Mouse (Mus musculus): Measurements from ENCODE around the gene Vrtn. TPM values are rescaled to one million over a fixed set of nuclear protein-coding genes. Genes with fewer than 3 reads are reported as not detected.

Gene Vrtn
- total RNA-seq (2023) = not detected

GRCm38 (mm10) chr12:84640654-84641053, at the start of gene Vrtn:
TSS of gene Vrtn (plus strand) at chr12:84641019.

GRCm38 (mm10) chr12:84616977-84617630, 23.7 kb upstream of the Vrtn start, which contains the start of gene Abcd4:
TSS of gene Abcd4 (minus strand) at chr12:84617413.

GRCm38 (mm10) chr12:84698319-84699081, 57.7 kb downstream of the Vrtn start, which contains the start of gene Syndig1l:
TSS of gene Syndig1l (minus strand) at chr12:84698831.

Other genes with a start within 250 kb of the Vrtn start
- gene Entpd5, start 232.0 kb upstream of the Vrtn start, total RNA-seq (2023) = 10 to 100 TPM; 40.1 to 47.5 TPM
- gene Bbof1, start 231.9 kb upstream of the Vrtn start, total RNA-seq (2023) = 1 to 10 TPM; 1.5 to 1.9 TPM
- gene Rnf113a2, start 223.8 kb upstream of the Vrtn start, total RNA-seq (2023) = 10 to 100 TPM; 34.9 to 37.8 TPM
- 10 to 100 TPM; 10.8 to 12.8 TPM for gene Aldh6a1, start 190.0 kb upstream of the Vrtn start, total RNA-seq (2023)
- 10 to 100 TPM; 18.6 to 19.0 TPM for gene Lin52, start 189.6 kb upstream of the Vrtn start, total RNA-seq (2023)
- not detected for gene Vsx2, start 71.3 kb upstream of the Vrtn start, total RNA-seq (2023)
- 10 to 100 TPM; 20.1 to 20.7 TPM for gene Abcd4, start 23.6 kb upstream of the Vrtn start, total RNA-seq (2023)
- gene Syndig1l, start 57.8 kb downstream of the Vrtn start, total RNA-seq (2023) = not detected
- gene Npc2, start 132.1 kb downstream of the Vrtn start, total RNA-seq (2023) = 100 to 1,000 TPM; 194 to 210 TPM
- gene Isca2, start 132.2 kb downstream of the Vrtn start, total RNA-seq (2023) = 10 to 100 TPM; 51.2 to 53.8 TPM
- under 1 TPM in 1 of 2 experiments, not detected in 1; 0.61 TPM for gene Ltbp2, start 235.5 kb downstream of the Vrtn start, total RNA-seq (2023)